In genomic region chr2:23156608-23157081, GRCm38 (mm10) we compare ENCODE assay signal across 8 mouse cellular contexts. TPM values are rescaled to one million over a fixed set of nuclear protein-coding genes. Genes with fewer than 3 reads are reported as not detected.
DNase-seq lines count a peak whose midpoint lies in the region; ATAC-seq and TF ChIP-seq lines count a peak whose summit lies in the region.

No protein-coding gene starts in this region.

- DNase-seq in kidney, postnatal 0 days (ENCODE audit: low spot score) = no peak
- DNase-seq in kidney, adult 8-10 months = no peak
- no peak for DNase-seq in right cerebral cortex, adult 18-20 months
- DNase-seq in left cerebral cortex, adult 18-20 months (ENCODE audit: low spot score in 2 of 2) = no peak
- DNase-seq in spleen, postnatal 4 days (ENCODE audit: low spot score in 2 of 2) = no peak

- H3K9me3 ChIP-seq in kidney, postnatal 0 days (replicated peaks; ENCODE audit: low read length) = no peaks in the 10 kb centered on the region
- no peaks in the 10 kb centered on the region for H3K9me3 ChIP-seq in embryonic facial prominence, embryonic 12.5 days
- H3K9me3 ChIP-seq in intestine, embryonic 15.5 days = no peaks in the 10 kb centered on the region

- H3K4me2 ChIP-seq in kidney, postnatal 0 days (ENCODE audit: low read length) = peak overlapping the region; percentile 58
- peak overlapping the region; percentile 82 for H3K4me2 ChIP-seq in embryonic facial prominence, embryonic 12.5 days (replicated peaks)
- peak overlapping the region; percentile 68 for H3K4me2 ChIP-seq in intestine, embryonic 15.5 days (replicated peaks)
- peak overlapping the region; percentile 86 for H3K4me2 ChIP-seq in myocyte (ENCODE audit: low read depth)

- H3K4me1 ChIP-seq in kidney, postnatal 0 days (replicated peaks; ENCODE audit: insufficient read depth, low read length) = peaks cover 7% of the 10 kb centered on the region; the same call in 1 of the 2 replicates
- H3K4me1 ChIP-seq in embryonic facial prominence, embryonic 12.5 days = peaks cover 21% of the 10 kb centered on the region
- peaks cover 5% of the 10 kb centered on the region; the same call in 1 of the 2 replicates for H3K4me1 ChIP-seq in intestine, embryonic 15.5 days (replicated peaks)

- peaks cover 87% of the 10 kb centered on the region for H3K79me2 ChIP-seq in myocyte (ENCODE audit: control insufficient read depth, insufficient read depth)

- ATAC-seq in kidney, postnatal 0 days (replicated peaks; ENCODE audit: low FRiP score, low read depth) = peak; percentile 3
- peak; percentile 2; the same call in 1 of the 2 replicates for ATAC-seq in embryonic facial prominence, embryonic 12.5 days (ENCODE audit: insufficient number of reproducible peaks, insufficient read depth, low FRiP score, low TSS enrichment)
- ATAC-seq in intestine, embryonic 15.5 days = peak; percentile 9

- TF ChIP-seq POLR2A in myocyte (IDR thresholded peaks at IDR 0.05; ENCODE audit: insufficient read length, low read depth) = no peak

- WGBS in kidney, postnatal 0 days = under 1% methylated on average over 17 of the region's 17 CpGs
- under 1% methylated on average over 17 of the region's 17 CpGs for WGBS in embryonic facial prominence, embryonic 12.5 days
- WGBS in intestine, embryonic 15.5 days = under 1% methylated on average over 17 of the region's 17 CpGs

- peak overlapping the region; percentile 100 for H3K27ac ChIP-seq in kidney, postnatal 0 days
- H3K27ac ChIP-seq in embryonic facial prominence, embryonic 12.5 days = peak overlapping the region; percentile 98
- H3K27ac ChIP-seq in intestine, embryonic 15.5 days = peak overlapping the region; percentile 100

- no peak for TF ChIP-seq CTCF in kidney, postnatal 0 days (IDR thresholded peaks at IDR 0.05; ENCODE audit: low read depth)

- peak overlapping the region; percentile 80 for H3K9ac ChIP-seq in kidney, postnatal 0 days (ENCODE audit: low read depth, low read length)
- H3K9ac ChIP-seq in embryonic facial prominence, embryonic 12.5 days = peak overlapping the region; percentile 63
- peak overlapping the region; percentile 82 for H3K9ac ChIP-seq in intestine, embryonic 15.5 days

- H3K4me3 ChIP-seq in kidney, postnatal 0 days (replicated peaks; ENCODE audit: low read depth, low read length) = peak overlapping the region; percentile 70
- peak overlapping the region; percentile 69 for H3K4me3 ChIP-seq in embryonic facial prominence, embryonic 12.5 days
- peak overlapping the region; percentile 79 for H3K4me3 ChIP-seq in intestine, embryonic 15.5 days (replicated peaks)
- peak overlapping the region; percentile 84 for H3K4me3 ChIP-seq in myocyte

- H3ac ChIP-seq in myocyte (ENCODE audit: control insufficient read depth, insufficient read length) = peak overlapping the region; percentile 58

- no peaks in the 10 kb centered on the region for H3K36me3 ChIP-seq in kidney, postnatal 0 days (ENCODE audit: insufficient read depth, low read length)
- peaks cover 4% of the 10 kb centered on the region; the same call in 1 of the 2 replicates for H3K36me3 ChIP-seq in embryonic facial prominence, embryonic 12.5 days
- H3K36me3 ChIP-seq in intestine, embryonic 15.5 days = no peaks in the 10 kb centered on the region
- peaks cover 8% of the 10 kb centered on the region for H3K36me3 ChIP-seq in myocyte (ENCODE audit: control insufficient read depth, insufficient read depth)

- H3K27me3 ChIP-seq in kidney, postnatal 0 days (ENCODE audit: insufficient read depth, low read length) = no peaks in the 10 kb centered on the region
- H3K27me3 ChIP-seq in embryonic facial prominence, embryonic 12.5 days = no peaks in the 10 kb centered on the region
- H3K27me3 ChIP-seq in intestine, embryonic 15.5 days (replicated peaks) = no peaks in the 10 kb centered on the region
- no peaks in the 10 kb centered on the region for H3K27me3 ChIP-seq in myocyte (ENCODE audit: control insufficient read depth, insufficient read depth, insufficient read length)

TF ChIP-seq in myocyte, 11 proteins besides CTCF, POLR2A, EP300 and RAD21:
- TF ChIP-seq E2F4 (IDR thresholded peaks at IDR 0.05; ENCODE audit: insufficient read depth) = no peak
- TF ChIP-seq MAX (IDR thresholded peaks at IDR 0.05; ENCODE audit: low read depth) = no peak
- TF ChIP-seq POLR2AphosphoS2 (IDR thresholded peaks at IDR 0.05; ENCODE audit: insufficient read length, low read depth) = no peak

RNA-seq across cellular contexts. Expression of gene Yme1l1, which starts 0.5 kb away (rescaled TPM):
- polyA plus RNA-seq in kidney, postnatal 0 days (2015; fragmentation: Nextera tagmentation; extraction: Ambion mirVana) = 64.1 and 67.0 TPM in 2 replicates
- polyA plus RNA-seq in embryonic facial prominence, embryonic 12.5 days (2016; fragmentation: Nextera tagmentation; extraction: Ambion mirVana) = 87.5 and 92.9 TPM in 2 replicates
- polyA plus RNA-seq in intestine, embryonic 15.5 days (2015; fragmentation: Nextera tagmentation; extraction: Ambion mirVana) = 62.5 and 72.7 TPM in 2 replicates
- polyA plus RNA-seq in myocyte (2012; fragmentation: generic; extraction: Trizol) = 17.9 TPM
- total RNA-seq in left cerebral cortex, adult 18-20 months (2021) = 10 to 100 TPM; 79.1 to 82.2 TPM

RNA-seq across cellular contexts. Expression of gene Mastl, which starts 0.8 kb away (rescaled TPM):
- 5.3 and 6.2 TPM in 2 replicates for polyA plus RNA-seq in kidney, postnatal 0 days (2015; fragmentation: Nextera tagmentation; extraction: Ambion mirVana)
- polyA plus RNA-seq in embryonic facial prominence, embryonic 12.5 days (2016; fragmentation: Nextera tagmentation; extraction: Ambion mirVana) = 9.9 and 10.2 TPM in 2 replicates
- polyA plus RNA-seq in intestine, embryonic 15.5 days (2015; fragmentation: Nextera tagmentation; extraction: Ambion mirVana) = 7.1 and 9.3 TPM in 2 replicates
- polyA plus RNA-seq in myocyte (2012; fragmentation: generic; extraction: Trizol) = 1.7 TPM
- under 1 TPM; 0.70 to 0.98 TPM for total RNA-seq in left cerebral cortex, adult 18-20 months (2021)

RNA-seq across cellular contexts. Expression of gene 4931423N10Rik, which starts 50.6 kb away (rescaled TPM):
- polyA plus RNA-seq in kidney, postnatal 0 days (2015; fragmentation: Nextera tagmentation; extraction: Ambion mirVana) = not detected in 2 replicates
- polyA plus RNA-seq in embryonic facial prominence, embryonic 12.5 days (2016; fragmentation: Nextera tagmentation; extraction: Ambion mirVana) = not detected in 2 replicates
- not detected in 2 replicates for polyA plus RNA-seq in intestine, embryonic 15.5 days (2015; fragmentation: Nextera tagmentation; extraction: Ambion mirVana)
- polyA plus RNA-seq in myocyte (2012; fragmentation: generic; extraction: Trizol) = not detected
- total RNA-seq in left cerebral cortex, adult 18-20 months (2021) = under 1 TPM in 1 of 2 experiments, not detected in 1; 0.30 TPM
